Mouse (Mus musculus) testis, postnatal 10 days (tissue): ENCODE measurements around the gene Sema6d.
A peak's percentile ranks its signal among the peaks of the same experiment; 100 is the strongest.
"Not testable (repeated sequence)": the region's sequence is repeated elsewhere in the genome, so short reads cannot be mapped to it uniquely, and the experiment has no call there.

Source experiments
- DNase-seq: peaks from one replicate; pipeline ENCODE4 v3.0.0; 2021; ENCODE audit warnings: low spot score

The Sema6d gene

DNA sequence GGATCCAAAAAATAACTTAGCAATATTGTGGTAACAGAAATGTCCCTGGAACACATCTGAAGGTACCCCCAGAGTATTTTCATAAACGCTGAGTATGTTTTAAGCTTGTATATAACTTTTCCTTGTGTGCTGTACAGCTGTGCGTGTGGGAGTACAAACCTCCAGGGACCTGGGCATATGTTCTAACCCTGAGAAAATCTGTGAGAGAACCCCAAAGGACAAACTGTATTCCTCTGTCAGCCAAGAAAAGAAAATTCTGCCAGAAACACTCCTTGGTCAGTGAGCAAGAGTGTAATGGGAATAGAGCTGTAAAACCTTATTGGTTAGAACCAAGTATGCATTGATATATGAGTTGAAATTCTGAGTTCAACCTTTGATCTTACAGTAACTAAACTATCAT, 203.8 kb downstream of the Sema6d start:
- no peak for DNase-seq

DNA sequence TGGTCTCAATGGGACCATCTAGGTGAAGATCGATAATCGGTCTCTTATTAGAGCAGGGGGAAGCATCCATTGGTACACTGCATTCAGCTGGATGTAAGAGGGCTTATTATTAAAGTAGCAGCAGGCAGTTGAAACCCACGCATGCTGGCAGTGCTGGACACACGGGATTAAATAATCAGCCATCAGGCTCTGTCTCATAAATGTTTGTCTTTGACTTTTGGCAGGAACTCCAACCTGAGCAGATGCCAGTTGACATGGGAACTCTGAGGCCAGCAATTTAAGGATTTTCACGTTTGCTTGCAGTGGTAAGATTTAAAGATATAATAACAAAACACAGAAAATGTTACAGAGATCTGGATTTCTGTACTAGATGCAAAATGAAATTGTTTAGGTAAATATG, 208.6 kb downstream of the Sema6d start:
- DNase-seq, result no peak

DNA sequence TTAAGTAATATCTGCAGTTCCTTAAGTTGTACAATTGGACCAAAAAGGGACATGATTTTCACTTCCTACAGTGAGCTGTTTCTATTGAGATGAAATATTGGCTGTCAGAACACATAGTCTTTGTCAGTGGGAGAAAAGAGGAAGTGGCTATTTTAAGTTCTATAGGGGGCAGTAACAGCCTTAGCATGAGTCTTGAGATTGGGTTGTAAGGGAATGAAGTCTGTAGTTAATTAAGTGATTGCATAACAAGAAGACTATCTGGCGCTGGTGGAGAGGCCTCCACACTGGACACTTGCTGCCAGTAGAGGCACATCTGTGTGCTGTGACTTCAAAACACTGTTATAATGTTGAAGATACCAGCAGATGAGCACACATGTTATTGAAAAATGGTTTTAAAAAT, 209.1 kb downstream of the Sema6d start:
- DNase-seq, result no peak

DNA sequence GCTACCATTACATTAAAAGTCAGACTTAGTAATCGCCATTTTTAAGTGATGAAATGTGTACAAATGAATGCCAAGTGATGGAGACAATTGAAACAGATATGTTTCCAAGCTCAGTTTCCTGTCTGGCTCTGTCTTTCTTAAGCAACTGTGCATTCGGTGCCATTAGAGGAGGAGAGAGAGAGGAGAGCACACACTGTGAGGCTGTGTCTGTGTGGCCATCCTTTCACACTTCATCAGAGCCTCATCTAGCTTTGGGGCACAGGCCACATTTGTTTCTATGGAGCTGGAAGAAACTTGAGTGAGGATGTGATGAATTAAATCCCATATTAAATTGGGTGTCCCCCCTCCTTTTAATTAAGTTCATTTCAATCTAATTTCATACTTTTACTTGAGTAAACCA, 218.8 kb downstream of the Sema6d start:
- DNase-seq, result no peak

DNA sequence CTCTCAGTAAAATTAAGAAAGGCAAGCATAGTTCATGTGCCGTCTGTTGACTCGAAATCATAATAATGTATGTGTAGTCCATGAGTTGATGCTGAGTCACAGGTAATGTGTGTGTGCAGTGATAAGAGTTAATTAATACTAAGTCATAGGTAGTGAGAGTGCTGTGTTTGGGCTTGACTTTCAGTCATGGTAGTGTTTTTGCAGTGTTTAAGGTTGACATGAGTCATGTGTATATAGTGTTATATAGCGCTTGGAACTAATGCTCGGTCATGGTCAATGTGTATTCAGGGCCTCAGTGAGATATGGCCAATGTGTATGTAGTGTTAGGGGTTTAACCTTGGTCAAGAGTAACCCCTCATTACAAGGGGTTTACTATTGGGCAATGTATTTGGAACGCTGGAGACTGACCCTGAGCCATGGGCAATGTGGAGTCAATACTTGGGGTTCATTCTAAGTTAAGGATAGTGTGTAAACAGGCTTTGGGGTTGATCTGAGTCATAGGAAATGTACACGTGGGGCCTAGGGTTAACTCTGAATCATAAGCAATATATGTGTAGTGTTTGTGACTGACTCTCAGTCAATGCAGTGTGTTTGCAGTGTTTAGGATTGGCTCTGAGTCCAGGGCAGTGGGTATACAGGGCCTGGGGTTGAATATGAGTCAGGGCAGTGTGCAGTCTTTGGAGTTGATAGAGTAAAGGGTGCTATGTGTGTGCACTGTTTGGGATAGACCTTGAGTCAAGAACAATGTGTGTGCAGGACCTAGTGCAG, 219.8 kb downstream of the Sema6d start:
- no peak for DNase-seq

DNA sequence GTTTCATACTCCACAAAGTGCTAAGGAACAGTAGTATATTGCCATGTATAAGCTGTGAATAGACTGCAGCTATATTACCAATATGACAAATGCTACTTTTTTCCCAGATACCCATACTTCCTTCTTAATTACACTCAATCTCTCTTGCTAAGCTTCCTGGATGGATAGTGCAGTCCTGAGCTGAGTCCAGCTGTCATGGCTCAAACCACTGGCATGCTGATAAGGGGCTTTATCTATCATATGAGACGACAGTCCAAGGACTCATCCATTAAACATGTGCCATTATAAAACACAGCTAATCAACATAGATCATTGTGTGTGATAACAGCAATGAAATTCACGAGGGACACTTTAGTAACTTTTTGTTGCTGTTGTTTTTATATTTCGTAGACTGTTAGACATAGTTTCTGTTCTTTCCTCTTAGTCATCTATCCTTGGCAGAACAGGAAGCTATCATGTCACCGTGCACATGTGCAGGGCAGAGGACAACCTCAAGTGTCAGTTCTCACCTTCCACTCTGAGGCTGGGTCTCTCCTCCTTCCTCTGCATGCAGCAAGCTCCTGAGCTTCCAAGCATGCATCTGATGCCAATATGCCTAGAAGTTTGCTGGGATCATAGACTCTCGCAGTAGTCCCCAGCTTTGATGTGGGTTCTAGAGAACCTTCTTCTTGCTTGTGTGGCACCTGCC, 232.9 kb downstream of the Sema6d start:
- DNase-seq, result no peak

DNA sequence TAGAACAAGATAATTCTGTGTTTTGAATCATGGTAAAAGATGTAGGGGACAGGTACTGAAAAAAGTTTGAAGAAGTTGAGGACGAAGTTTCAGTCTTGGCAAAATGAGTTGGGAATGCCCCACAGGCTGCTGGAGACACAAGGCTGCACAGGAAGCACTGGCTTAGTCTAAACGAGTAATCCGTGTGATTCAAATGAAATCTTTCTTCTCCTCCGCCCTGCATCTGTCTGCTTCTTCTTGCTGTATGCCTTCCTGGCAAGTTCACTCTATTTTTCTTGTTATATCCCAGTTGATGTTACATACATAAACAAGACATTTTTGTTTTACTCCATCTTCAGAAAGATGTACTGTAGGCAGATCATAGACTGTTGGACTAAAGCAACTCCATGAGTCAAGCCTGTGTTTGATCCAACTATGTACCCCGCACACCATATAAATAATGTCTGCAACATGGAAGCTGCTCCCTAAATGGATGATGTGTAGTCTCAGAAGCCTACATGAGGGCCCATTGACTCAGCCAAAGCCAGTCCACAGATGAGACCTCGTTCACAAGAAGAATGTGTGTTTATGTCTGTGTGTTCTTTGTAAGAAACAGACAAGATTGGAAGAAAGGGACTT, 234.4 kb downstream of the Sema6d start:
- no peak for DNase-seq

DNA sequence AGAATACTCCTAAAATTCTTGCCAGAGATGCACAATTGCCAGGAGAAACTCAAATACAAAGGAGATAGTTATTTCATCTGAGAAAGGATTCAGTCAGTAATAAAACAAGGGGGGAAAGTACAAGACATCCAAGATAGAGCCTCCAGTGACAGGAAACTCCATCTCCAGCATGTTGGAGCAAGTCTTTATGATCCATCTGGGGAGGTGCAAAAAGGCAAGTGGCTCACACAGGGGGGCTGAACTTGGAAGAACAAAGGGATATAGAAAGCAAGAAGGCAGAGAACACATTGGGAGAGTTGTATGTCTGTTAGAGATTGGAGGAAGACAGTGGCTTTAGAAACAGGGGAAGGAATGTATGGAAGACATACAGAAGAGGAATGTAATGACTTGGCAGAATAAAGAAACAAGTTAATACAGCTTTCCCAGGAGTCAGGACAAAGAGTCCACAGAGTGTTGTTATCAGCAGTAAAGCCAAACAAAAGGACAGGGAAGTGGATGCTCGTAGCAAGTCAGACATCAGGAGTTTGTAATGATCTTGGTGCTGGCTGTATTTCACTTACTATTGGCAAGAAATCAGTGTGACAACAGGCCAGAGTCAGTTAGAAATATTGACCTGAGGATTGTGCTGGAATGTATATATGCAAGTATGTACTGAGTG, 239.8 kb downstream of the Sema6d start:
- no peak for DNase-seq

DNA sequence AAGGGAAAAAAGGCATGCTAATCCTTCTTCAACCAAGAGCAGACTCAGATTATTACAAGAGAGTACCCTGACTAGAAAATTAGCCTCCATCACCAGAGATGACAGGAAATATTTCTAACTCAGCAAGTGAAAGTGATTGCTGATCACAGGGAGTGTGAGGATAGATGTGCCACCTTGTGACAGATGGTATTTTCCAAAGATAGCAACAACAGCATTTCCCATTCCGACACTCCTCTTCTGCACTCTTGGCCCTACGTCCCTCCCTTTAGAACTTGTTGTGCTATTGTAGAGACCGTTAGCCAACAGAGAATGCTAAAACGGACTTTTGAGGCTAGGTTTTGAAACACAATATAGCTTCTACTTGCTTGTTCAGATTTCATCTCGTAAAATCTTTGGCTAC, 243.1 kb downstream of the Sema6d start:
- DNase-seq, result no peak

DNA sequence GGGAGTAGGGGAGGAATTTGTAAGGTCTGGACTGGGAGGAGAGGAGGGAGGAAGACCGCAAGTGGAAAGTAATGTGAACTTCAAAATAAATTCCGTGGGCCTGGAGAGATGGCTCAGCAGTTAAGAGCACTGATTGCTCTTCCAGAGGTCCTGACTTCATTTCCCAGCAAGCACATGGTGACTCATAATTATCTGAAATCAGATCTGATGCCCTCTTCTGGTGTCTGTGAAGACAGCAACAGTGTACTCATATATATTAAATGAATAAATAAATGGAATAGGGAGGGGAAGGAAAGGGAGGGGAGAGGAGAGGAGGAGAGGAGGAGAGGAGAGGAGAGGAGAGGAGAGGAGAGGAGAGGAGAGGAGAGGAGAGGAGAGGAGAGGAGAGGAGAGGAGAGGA, 244.9 kb downstream of the Sema6d start:
- not testable (repeated sequence) for DNase-seq

DNA sequence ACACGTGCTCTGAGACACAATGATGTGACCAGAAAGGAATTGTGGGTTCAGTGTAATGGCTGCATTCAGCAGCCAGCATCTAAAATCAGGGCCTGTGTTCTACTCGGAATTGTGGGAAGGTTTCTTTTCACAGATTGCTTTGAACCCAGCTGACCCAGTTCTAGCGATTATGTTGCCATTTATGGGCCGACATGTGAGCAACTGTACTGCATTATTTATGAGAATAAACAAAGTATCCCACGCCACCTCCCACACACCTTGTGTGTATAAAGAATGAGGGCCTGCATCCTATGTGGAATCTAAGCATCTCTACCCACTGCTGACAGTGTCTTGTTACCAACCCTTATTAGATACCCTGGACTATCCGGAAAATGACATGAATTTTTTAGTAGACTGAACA, 248.5 kb downstream of the Sema6d start:
- no peak for DNase-seq

DNA sequence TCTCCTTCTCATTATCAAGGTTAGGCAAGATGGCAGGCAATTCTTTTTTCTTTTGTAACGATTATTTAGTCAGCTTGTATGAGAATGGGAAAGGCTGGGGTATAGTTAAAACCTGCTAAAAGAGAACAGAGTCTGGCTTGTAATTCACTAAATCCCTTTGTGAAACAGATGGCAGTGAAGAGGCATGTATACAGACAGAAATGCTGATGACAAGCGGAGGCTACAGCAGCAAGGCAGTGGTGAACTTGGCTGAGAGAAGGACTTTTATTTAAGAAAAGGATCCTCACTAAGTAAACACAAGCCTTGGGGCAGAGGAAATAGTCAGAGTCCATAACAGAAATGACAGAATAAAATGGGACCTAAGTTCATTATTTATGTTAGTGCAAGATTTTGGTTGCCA, 264.4 kb downstream of the Sema6d start:
- no peak for DNase-seq

DNA sequence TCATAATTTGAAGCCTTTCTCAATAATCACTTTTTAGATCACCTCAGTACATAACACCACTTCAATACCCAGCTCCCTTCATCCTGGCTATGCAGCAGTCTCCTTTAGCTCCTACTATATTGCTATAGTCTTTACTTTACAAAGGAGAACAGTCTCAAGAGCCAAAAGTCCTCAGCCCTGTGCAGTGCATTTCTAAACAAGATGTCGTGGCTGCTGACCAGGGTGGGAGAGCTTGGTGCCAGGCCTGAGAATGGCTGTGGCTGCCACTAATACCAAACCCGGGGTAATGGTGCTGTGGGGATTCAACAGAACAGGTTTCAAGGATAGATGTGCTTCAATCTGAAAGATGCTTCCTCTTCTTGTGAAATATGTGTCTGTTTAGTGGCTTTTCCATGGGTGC, 264.9 kb downstream of the Sema6d start:
- DNase-seq, result no peak

DNA sequence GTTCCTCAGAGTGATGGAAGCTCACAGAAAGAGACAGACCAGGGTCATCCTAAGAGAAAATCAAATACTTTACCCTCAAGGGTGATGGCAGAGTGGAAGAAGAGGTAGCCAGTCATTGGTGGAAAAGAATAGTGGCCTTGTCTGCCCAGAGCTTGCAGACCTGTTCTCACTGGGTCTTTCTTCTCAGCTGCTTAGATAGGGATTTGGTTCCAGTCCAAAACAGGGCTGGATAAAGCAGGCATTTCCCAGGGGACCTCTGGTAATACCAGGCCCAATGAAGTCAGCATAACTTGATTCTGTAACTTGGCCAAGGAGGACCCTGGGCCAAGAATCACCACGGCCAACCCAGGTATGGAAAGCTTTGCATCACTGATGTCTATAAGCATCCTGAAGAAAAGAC, 279.5 kb downstream of the Sema6d start:
- no peak for DNase-seq

DNA sequence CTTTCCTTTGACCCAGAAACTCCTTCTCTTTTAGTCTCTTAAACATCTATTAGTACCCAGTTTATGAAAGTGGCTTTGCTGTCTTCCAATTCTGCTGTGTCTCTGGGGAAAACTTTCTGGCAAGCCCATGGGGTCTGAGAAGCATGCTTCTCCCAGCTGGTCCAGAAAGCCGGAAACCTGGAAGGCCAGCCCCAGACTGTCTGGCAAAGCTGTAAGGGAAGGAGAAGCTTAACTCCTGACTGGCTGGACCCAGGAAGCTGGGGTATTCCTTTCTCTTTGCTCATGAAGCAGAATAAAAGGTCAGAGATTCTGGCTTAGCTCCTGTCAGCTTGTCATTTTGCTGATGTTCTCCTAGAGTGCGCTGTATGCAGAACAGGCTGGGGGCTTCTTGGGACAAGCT, 280.2 kb downstream of the Sema6d start:
- DNase-seq, result peak; percentile 71

DNA sequence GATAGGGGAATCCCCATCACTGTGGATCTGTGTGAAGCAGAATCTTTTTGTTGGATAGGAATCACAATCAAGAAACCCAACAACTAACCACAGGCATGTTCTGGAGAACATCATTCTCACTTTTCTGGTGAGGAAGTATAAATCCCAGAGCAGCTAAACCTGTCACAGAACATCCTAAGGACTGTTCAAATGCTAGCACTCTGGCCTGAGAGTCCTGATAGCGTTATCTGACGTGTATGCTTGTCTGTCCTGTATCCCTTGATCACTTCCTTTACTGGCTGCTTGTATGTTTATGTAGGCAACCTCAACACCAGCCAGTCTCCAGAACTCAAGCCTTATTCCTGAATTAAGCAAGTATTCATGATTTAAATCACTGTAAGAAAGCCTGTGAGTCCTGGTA, 281.6 kb downstream of the Sema6d start:
- no peak for DNase-seq

DNA sequence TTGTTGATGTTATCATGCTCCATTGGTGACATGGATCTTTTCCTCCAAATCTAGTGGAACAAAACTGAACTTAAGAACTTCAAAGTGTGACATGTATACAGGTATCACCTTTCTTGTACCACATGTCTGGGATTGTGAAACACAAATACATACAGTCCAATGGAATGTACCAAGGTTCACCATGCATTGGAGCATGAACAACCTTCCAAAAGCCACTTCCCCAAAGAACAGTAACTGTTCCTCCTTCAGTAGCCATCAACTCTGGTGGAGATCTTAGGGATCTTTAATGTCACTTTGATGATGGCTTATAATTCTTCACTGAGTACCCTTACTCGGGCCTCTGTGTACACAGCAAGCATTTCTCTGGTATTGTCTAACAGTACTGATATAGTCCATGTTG, 295.3 kb downstream of the Sema6d start:
- DNase-seq, result no peak

DNA sequence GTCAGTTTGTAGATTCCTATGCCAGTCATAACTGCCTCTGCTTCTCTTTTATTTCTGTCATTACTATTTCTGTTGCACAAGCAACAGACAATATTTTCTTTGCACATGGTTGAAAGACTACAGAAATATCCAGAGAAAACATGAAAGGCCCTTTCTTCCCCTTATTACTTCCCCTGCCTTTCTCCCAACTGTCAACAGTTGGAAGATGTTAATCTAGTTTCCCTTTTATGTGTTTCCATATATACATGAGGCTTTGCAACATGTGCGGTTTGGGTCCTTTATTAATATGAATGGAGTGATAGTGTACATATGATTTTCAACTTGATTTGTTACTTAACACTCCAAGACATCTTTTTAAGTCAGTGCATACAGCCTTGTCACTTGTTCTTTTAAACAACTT, 296.0 kb downstream of the Sema6d start:
- no peak for DNase-seq

DNA sequence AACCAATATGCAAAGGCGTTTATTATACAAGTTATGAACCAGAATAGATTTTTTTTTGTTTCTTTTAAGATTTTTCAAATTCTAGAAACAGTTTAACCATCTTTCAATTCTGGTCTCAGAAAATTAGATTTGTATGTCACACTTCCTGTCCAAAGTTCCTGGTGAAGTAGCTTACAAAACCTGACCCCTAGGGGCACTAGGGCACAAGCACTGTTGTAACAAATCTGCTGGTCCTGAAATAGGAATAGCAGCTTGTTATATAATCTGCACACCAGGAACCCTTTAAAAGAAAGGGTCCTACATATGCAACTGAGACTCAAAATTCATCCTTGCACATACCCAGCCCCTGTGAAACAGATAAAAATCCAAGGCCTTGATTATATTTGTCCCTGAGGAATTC, 298.5 kb downstream of the Sema6d start:
- no peak for DNase-seq

DNA sequence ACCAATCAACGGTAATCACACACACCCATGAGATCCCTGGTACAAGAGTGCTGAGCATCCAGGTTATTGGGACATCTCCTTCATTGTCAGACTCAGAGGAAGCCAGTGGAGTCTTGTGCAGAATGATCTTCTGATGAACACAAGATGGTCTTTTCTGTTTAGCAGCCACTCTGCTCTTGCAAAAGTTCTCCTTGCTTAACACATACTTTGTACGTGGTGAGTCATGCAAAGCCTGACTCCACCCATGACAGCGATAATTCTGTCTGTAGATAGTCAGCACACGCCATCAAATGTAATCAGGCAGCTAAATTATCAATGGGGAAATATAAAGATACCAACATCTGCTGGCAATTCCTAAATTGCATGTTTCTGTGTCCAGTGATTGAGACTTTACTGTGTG, 307.0 kb downstream of the Sema6d start:
- no peak for DNase-seq

DNA sequence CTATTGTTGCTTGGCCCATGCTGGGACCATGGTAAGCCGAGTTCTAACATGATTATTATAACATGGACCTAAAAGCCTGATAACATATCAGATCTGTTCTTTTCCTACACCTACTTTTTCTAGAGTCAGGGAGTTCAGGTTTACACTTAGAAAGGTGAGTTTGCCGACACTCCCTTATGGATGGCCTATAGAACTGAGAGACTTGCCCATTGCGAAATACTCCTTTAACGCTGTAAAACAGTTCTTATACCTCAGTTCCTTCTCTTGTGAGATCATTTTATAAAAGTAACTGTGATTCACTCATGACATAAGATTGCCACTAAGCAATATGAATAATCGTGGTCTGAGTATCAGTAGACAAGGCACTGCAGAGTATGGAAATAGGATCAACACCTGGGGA, 307.5 kb downstream of the Sema6d start:
- no peak for DNase-seq

DNA sequence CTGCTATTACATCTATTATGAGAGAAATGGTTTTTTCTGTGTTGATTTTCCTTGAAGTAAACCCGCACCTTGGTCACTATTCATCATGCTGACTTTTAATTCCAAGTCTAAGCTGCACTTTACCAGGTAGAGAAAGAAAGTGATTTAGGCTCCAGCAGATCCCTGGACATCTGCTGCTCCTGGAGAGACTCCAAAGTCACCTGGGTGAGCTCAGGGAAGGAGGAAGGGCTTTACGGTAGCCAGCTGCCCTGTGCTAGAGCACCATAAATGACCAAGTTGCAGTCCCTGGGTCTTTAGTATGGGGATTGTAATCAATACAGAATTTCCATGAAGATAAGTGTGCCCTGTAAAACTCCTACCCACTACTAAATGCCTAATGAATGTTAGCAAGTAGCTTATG, 309.8 kb downstream of the Sema6d start:
- no peak for DNase-seq
